Mouse (Mus musculus) telencephalon, adult 2 months (tissue): ENCODE data around the gene Sult1d1.
"Not testable (repeated sequence)": the region's sequence is repeated elsewhere in the genome, so short reads cannot be mapped to it uniquely, and the experiment has no call there.

ENCODE experiments used
- DNase-seq: peaks from one replicate; pipeline ENCODE4 v3.0.0-alpha.2; 2011; ENCODE audit warnings: low read depth, low spot score

Sult1d1 gene

GRCm38 (mm10) chr5:87568845-87569244 lies at the start of gene Sult1d1:
Gene Sult1d1 (minus strand): TSS chr5:87569027.
- DNase-seq: no peak

- no peak for DNase-seq
Observed at GRCm38 (mm10) chr5:87615128-87615390, 46.2 kb upstream of the Sult1d1 start.

- no peak for DNase-seq
Observed at GRCm38 (mm10) chr5:87614364-87615127, 45.7 kb upstream of the Sult1d1 start.

- DNase-seq: no peak
Observed at GRCm38 (mm10) chr5:87601018-87601417, 32.2 kb upstream of the Sult1d1 start.

- DNase-seq: no peak
Observed at GRCm38 (mm10) chr5:87597891-87598290, 29.1 kb upstream of the Sult1d1 start.

- no peak for DNase-seq
Observed at GRCm38 (mm10) chr5:87591494-87591893, 22.7 kb upstream of the Sult1d1 start, which contains the start of gene Sult1e1. Gene Sult1e1 (minus strand): TSS chr5:87591594.

GRCm38 (mm10) chr5:87589916-87590315 lies 21.1 kb upstream of the Sult1d1 start:
- DNase-seq: no peak

- DNase-seq: no peak
Observed at GRCm38 (mm10) chr5:87580389-87580788, 11.6 kb upstream of the Sult1d1 start.

- DNase-seq: no peak
Observed at GRCm38 (mm10) chr5:87574174-87574573, 5.3 kb upstream of the Sult1d1 start.

GRCm38 (mm10) chr5:87573490-87573889 lies 4.7 kb upstream of the Sult1d1 start:
- no peak for DNase-seq

- no peak for DNase-seq
Observed at GRCm38 (mm10) chr5:87572781-87573180, 4.0 kb upstream of the Sult1d1 start.

- DNase-seq: no peak
Observed at GRCm38 (mm10) chr5:87567306-87567705, 1.5 kb downstream of the Sult1d1 start.

GRCm38 (mm10) chr5:87562966-87563365 lies 5.9 kb downstream of the Sult1d1 start:
- DNase-seq: no peak

- no peak for DNase-seq
Observed at GRCm38 (mm10) chr5:87562526-87562925, 6.3 kb downstream of the Sult1d1 start.

- DNase-seq: no peak
Observed at GRCm38 (mm10) chr5:87560145-87560544, 8.7 kb downstream of the Sult1d1 start.

- DNase-seq: no peak
Observed at GRCm38 (mm10) chr5:87550935-87551334, 17.9 kb downstream of the Sult1d1 start.

- no peak for DNase-seq
Observed at GRCm38 (mm10) chr5:87538111-87538510, 30.7 kb downstream of the Sult1d1 start, which contains the start of gene Sult1b1. Gene Sult1b1 (minus strand): TSS chr5:87538195.

GRCm38 (mm10) chr5:87535994-87536644 lies 32.7 kb downstream of the Sult1d1 start:
- no peak for DNase-seq

- DNase-seq: no peak
Observed at GRCm38 (mm10) chr5:87532288-87532687, 36.5 kb downstream of the Sult1d1 start.

- DNase-seq: not testable (repeated sequence)
Observed at GRCm38 (mm10) chr5:87523561-87523960, 45.3 kb downstream of the Sult1d1 start.

GRCm38 (mm10) chr5:87505776-87506458 lies 62.9 kb downstream of the Sult1d1 start:
- peak; percentile 2 for DNase-seq
